Mouse (Mus musculus) C2C12 (cell line): ENCODE data around the gene Pnma1.

Experiments
- CEBPB ChIP-seq: IDR thresholded peaks from one replicate; pipeline ENCODE4 v1.6.1; 2011; ENCODE audit warnings: low read depth, mild to moderate bottlenecking, control low read depth, moderate library complexity
- CTCF ChIP-seq: IDR thresholded peaks from one replicate; pipeline ENCODE4 v1.5.1; 2011; ENCODE audit not compliant: control insufficient read depth, insufficient read depth, insufficient read length
- MAX ChIP-seq: IDR thresholded peaks from one replicate; pipeline ENCODE4 v1.6.1; 2011; ENCODE audit warnings: mild to moderate bottlenecking, control low read depth
- MYOD1 ChIP-seq: IDR thresholded peaks from one replicate; pipeline ENCODE4 v1.6.1; 2011; ENCODE audit warnings: low read depth; ENCODE audit not compliant: control insufficient read depth, insufficient read length
- MYOG ChIP-seq: IDR thresholded peaks from one replicate; pipeline ENCODE4 v1.6.1; 2011; ENCODE audit not compliant: control insufficient read depth, insufficient read length; ENCODE audit errors: extremely low read depth
- USF1 ChIP-seq: IDR thresholded peaks from one replicate; pipeline ENCODE4 v1.6.1; 2011; ENCODE audit warnings: low read depth, mild to moderate bottlenecking, control low read depth, moderate library complexity

GRCm38 (mm10) chr12:84107012-84107411 lies 41.3 kb downstream of the Pnma1 start:
- no peak for TF ChIP-seq CTCF
- no peak for TF ChIP-seq MAX
- no peak for TF ChIP-seq CEBPB
- no peak for TF ChIP-seq MYOG
- no peak for TF ChIP-seq USF1
- TF ChIP-seq MYOD1: no peak
